In the genomic region with DNA sequence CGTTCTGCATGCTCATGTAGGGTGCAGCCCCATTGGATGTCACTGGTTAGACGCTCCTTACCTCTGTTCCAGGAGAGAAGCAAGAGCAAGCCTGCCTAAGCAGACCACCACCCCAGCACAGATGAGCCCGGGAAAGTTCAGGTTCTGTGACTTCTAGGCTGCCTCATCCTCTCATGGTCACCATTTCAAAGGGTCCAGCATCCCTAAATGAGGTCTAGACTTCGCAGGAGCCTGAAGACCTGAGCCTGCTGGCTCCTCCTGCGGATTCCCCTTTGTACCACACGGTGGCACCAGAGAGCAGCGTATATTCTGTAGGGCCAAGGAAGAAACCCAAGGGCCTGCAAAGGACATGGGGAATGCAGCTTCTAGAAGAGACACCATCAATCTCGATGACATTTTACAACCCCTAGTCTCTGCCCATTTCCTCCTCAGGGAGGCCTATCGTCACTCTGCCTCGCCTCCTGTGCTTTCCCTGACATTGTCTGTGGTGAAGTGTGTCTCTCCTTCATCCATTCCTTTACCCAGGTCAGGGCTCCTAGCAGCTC, we compare ENCODE assay signal across 8 mouse cellular contexts. TPM values are rescaled to one million over a fixed set of nuclear protein-coding genes. Genes with fewer than 3 reads are reported as not detected.
A peak's percentile ranks its signal among the peaks of the same experiment; 100 is the strongest.
DNase-seq lines count a peak whose midpoint lies in the region; ATAC-seq lines count a peak whose summit lies in the region.

No protein-coding gene starts in this region.

- no peak overlapping the region for H3K27ac ChIP-seq in intestine, embryonic 15.5 days
- no peak overlapping the region for H3K27ac ChIP-seq in midbrain, embryonic 11.5 days (ENCODE audit: low read depth, low read length)

- H3K4me1 ChIP-seq in intestine, embryonic 15.5 days (replicated peaks) = 0 out of 2 replicates have a peak, but pooled peaks cover 2% of the 10 kb centered on the region
- no peaks in the 10 kb centered on the region for H3K4me1 ChIP-seq in midbrain, embryonic 11.5 days (ENCODE audit: control insufficient read depth, insufficient read depth, low read length)

- ATAC-seq in intestine, embryonic 15.5 days = peak; percentile 71
- peak; percentile 71 for ATAC-seq in midbrain, embryonic 11.5 days (ENCODE audit: low FRiP score)

- no peaks in the 10 kb centered on the region for H3K9me3 ChIP-seq in intestine, embryonic 15.5 days
- no peaks in the 10 kb centered on the region for H3K9me3 ChIP-seq in midbrain, embryonic 11.5 days (ENCODE audit: control insufficient read depth, low read length)

- no peaks in the 10 kb centered on the region for H3K36me3 ChIP-seq in intestine, embryonic 15.5 days
- H3K36me3 ChIP-seq in midbrain, embryonic 11.5 days (ENCODE audit: control insufficient read depth, insufficient read depth, low read length) = no peaks in the 10 kb centered on the region; the same call in 1 of the 2 replicates

- no peak overlapping the region for H3K4me3 ChIP-seq in intestine, embryonic 15.5 days (replicated peaks)
- H3K4me3 ChIP-seq in midbrain, embryonic 11.5 days (ENCODE audit: low read depth, low read length) = no peak overlapping the region

- no peak overlapping the region for H3K4me2 ChIP-seq in intestine, embryonic 15.5 days (replicated peaks)
- no peak overlapping the region for H3K4me2 ChIP-seq in midbrain, embryonic 11.5 days

- no peak overlapping the region for H3K9ac ChIP-seq in intestine, embryonic 15.5 days
- H3K9ac ChIP-seq in midbrain, embryonic 11.5 days (ENCODE audit: low read length) = no peak overlapping the region

- peak; percentile 59 for DNase-seq in gastrocnemius, adult 18-20 months (ENCODE audit: low spot score)
- DNase-seq in gastrocnemius, postnatal 25 days = no peak
- peak; percentile 62 to 81 for DNase-seq in cerebellum, postnatal 4 days (ENCODE audit: low spot score in 2 of 2)
- DNase-seq in gastrocnemius, postnatal 10 days = peak; percentile 69
- peak; percentile 70 to 81 for DNase-seq in left cerebral cortex, postnatal 14 days (ENCODE audit: low spot score in 2 of 2)
- peak; percentile 98 for DNase-seq in midbrain, embryonic 11.5 days (ENCODE audit: low spot score, missing footprints)
- peak; percentile 74 for DNase-seq in right cerebral cortex, postnatal 4 days

- WGBS in intestine, embryonic 15.5 days = 17% methylated on average over 10 of the region's 10 CpGs
- 23% methylated on average over 10 of the region's 10 CpGs for WGBS in midbrain, embryonic 11.5 days

- intact Hi-C loops in left cerebral cortex, postnatal 14 days (cut with DNase I) = loop anchor here (10.0 kb wide), 3 partner anchors 645 to 895 kb away; a partner anchor contains a TSS

- H3K27me3 ChIP-seq in intestine, embryonic 15.5 days (replicated peaks) = no peaks in the 10 kb centered on the region
- no peaks in the 10 kb centered on the region for H3K27me3 ChIP-seq in midbrain, embryonic 11.5 days (ENCODE audit: control insufficient read depth, insufficient read depth, low read length)

RNA-seq across cellular contexts. Expression of a gene that starts 28.0 kb away (rescaled TPM):
- not detected for total RNA-seq in gastrocnemius, adult 18-20 months (2021)
- total RNA-seq in gastrocnemius, postnatal 25 days (2021) = not detected
- total RNA-seq in gastrocnemius, postnatal 10 days (2021) = not detected
- polyA plus RNA-seq in intestine, embryonic 15.5 days (2015; fragmentation: Nextera tagmentation; extraction: Ambion mirVana) = not detected in 2 replicates
- not detected for total RNA-seq in left cerebral cortex, postnatal 14 days (2021)
- not detected in 2 replicates for polyA plus RNA-seq in midbrain, embryonic 11.5 days (2014; fragmentation: Nextera tagmentation; extraction: Ambion mirVana)

RNA-seq across cellular contexts. Expression of a gene that starts 35.6 kb away (rescaled TPM):
- total RNA-seq in gastrocnemius, adult 18-20 months (2021) = 1 to 10 TPM; 3.5 to 4.6 TPM
- total RNA-seq in gastrocnemius, postnatal 25 days (2021) = 1 to 10 TPM; 4.3 to 4.7 TPM
- total RNA-seq in gastrocnemius, postnatal 10 days (2021) = 1 to 10 TPM; 9.1 TPM
- 8.5 and 8.8 TPM in 2 replicates for polyA plus RNA-seq in intestine, embryonic 15.5 days (2015; fragmentation: Nextera tagmentation; extraction: Ambion mirVana)
- 1 to 10 TPM; 4.8 to 5.2 TPM for total RNA-seq in left cerebral cortex, postnatal 14 days (2021)
- 14.3 and 15.6 TPM in 2 replicates for polyA plus RNA-seq in midbrain, embryonic 11.5 days (2014; fragmentation: Nextera tagmentation; extraction: Ambion mirVana)
